Mouse (Mus musculus) erythroblast, adult 5-6 weeks (primary cell): Measurements from ENCODE around the gene Zfp385c. TPM values are rescaled to one million over a fixed set of nuclear protein-coding genes. Genes with fewer than 3 reads are reported as not detected.
"Not testable (repeated sequence)": the region's sequence is repeated elsewhere in the genome, so short reads cannot be mapped to it uniquely, and the experiment has no call there.

Experiments used
- ATAC-seq: replicated peaks from 2 replicates; pipeline ENCODE4 v1.8.0; 2016; ENCODE audit warnings: moderate number of reproducible peaks, mild to moderate bottlenecking, moderate TSS enrichment, inconsistent platforms; ENCODE audit not compliant: poor library complexity, low FRiP score, severe bottlenecking
- total RNA-seq, 2 experiments: library from RNA; stranded (forward) in 1 of 2; stranded (reverse) in 1 of 2; fragments of 150-400 nt in 1 of 2; fragments of 200-764, 138-1000 nt in 1 of 2; gene quantifications; 2 replicates each; pipeline versions ENCODE4 v1.2.3 to v1.2.4; 2015 to 2017; ENCODE audit warnings: low replicate concordance in 2 of 2

Gene Zfp385c
- total RNA-seq, 2 experiments from 2014 or later = not detected

- no peak for ATAC-seq
Observed at GRCm38 (mm10) chr11:100607121-100607520, 85.1 kb downstream of the Zfp385c start.

DNA sequence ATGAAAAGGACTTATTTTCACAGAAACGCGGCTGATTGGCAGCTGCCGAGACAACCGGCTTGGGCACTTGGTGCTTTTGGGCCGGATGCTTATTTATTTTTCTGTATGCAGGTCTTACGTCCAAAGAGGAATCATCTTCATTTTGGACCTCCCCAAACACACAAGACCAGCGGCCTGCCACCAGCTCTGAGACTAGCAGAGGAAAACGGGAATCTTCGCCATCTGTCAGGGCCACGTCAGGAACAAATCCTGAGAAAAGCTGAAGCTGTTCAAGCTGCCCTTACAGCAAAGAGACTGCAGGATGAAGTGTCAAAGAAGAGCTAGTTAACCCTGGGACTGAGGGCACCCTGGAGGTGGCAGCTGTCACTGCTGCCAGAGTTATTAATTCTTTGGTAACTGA lies 86.8 kb downstream of the Zfp385c start:
- ATAC-seq = no peak

- no peak for ATAC-seq
Observed at GRCm38 (mm10) chr11:100604321-100605005, 87.8 kb downstream of the Zfp385c start.

GRCm38 (mm10) chr11:100603813-100604212 lies 88.4 kb downstream of the Zfp385c start:
- ATAC-seq = no peak

DNA sequence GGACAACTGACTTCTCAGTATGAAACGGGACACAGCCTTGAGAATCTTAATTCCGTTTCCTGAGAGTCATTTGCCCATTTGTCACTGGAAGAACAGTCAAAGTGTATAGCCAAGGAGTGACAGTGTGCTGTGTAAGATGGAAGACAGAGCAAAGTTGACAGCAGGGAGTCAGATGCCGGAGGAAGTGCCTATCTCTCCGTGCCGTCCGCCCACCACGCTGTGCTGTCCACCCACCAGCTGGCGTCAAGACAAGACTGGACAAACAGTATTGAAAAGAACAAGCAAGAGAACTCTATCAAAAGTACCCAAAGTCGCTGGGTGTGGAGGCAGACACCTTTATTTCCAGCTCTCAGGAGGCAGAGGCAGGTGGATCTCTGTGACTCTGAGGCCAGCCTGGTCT lies 89.1 kb downstream of the Zfp385c start:
- ATAC-seq = no peak

- no peak for ATAC-seq
Observed at GRCm38 (mm10) chr11:100601372-100601771, 90.9 kb downstream of the Zfp385c start.

DNA sequence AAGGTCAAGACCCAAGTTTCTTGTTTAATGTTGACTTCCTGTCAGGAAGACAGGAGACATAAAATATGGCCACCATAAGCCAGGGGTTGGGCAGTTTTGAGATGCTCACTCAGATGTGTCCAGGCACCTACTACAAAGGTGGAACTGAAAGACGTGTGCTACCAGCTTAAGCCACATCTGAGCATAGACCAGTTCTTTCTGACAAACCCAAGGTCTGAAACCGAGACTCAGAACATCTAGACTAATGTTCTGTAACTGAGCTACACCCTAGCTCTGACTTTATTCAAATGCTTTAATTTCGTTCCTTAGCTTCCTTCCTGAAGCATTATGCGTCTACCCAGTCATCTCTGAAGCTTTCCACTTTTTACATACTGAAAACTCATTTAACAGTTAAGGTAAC lies 94.2 kb downstream of the Zfp385c start:
- no peak for ATAC-seq

DNA sequence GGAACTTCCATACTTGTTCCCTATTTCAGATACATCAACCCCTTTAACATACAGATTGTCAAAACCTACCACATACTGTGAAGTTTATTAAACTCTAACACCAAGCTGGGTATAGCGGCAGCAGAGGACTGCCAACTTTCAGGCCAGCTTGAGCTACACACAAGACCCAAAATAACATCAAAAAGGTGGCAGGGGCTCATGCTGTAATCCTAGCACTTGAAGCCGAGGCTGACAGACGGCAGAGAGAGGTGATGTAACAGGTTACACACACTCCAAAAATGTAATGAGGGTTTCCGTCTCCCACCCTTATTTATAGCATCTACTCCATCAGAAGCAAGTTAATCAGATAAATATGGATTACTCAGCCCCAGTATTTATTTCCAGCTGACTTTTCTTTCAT lies 96.7 kb downstream of the Zfp385c start:
- no peak for ATAC-seq

GRCm38 (mm10) chr11:100594608-100595007 lies 97.6 kb downstream of the Zfp385c start:
- ATAC-seq = no peak

- ATAC-seq = no peak
Observed at GRCm38 (mm10) chr11:100592346-100593046, 99.8 kb downstream of the Zfp385c start.

- ATAC-seq = no peak
Observed at GRCm38 (mm10) chr11:100588462-100588861, 103.8 kb downstream of the Zfp385c start.

- no peak for ATAC-seq
Observed at GRCm38 (mm10) chr11:100585148-100585547, 107.1 kb downstream of the Zfp385c start.

GRCm38 (mm10) chr11:100584561-100584961 lies 107.7 kb downstream of the Zfp385c start:
- no peak for ATAC-seq

GRCm38 (mm10) chr11:100582836-100583235 lies 109.4 kb downstream of the Zfp385c start:
- ATAC-seq = no peak

GRCm38 (mm10) chr11:100582413-100582812 lies 109.8 kb downstream of the Zfp385c start:
- not testable (repeated sequence) for ATAC-seq

GRCm38 (mm10) chr11:100581756-100582155 lies 110.5 kb downstream of the Zfp385c start:
- no peak for ATAC-seq

GRCm38 (mm10) chr11:100580275-100580674 lies 112.0 kb downstream of the Zfp385c start:
- no peak for ATAC-seq

GRCm38 (mm10) chr11:100579116-100579799 lies 113.0 kb downstream of the Zfp385c start:
- ATAC-seq = no peak

DNA sequence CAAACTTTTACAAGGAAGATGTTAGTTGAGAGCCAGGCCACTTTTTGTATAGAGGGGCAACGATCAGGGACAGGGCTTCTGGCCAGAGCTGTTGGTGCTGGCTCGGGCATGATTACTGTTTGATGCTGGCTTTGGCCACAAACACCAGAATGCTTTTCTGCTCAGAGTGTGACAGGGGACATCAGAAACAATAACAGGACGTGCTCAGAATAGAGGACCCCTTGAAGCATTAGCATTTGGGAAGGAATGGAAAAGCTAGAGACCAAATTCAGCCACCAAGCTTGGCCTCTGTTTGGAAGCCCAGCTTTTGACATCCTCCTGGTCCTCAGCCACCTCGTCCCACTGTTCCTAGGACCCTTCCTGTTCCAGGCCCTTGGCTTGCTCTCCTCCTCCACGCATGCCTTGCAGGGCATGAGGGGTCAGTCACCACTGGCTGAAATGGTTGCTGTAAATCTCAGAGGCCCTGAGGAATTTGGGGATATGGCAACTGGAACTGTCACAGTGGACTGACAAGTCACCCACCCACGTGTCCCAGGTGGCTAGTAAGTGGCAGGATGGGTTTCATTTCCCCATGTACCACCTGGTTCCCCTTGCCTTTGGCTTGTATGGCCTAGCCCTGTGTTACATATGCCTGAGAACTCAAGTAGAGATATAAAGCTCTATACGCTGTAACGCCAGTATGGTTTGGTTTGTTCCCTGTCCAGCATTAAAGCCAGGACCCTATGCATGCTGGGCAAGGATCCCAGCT lies 114.2 kb downstream of the Zfp385c start:
- ATAC-seq = no peak
